Mouse (Mus musculus) adrenal gland, postnatal 25 days (tissue): Measurements from ENCODE around the gene Pigh. TPM values are rescaled to one million over a fixed set of nuclear protein-coding genes. Genes with fewer than 3 reads are reported as not detected.

Experiments used
- DNase-seq: peaks from one replicate; pipeline ENCODE4 v3.0.0; 2021; ENCODE audit warnings: mixed read lengths
- total RNA-seq: library from RNA; stranded (reverse); gene quantifications from 2 replicates; pipeline ENCODE4 v1.2.3, GENCODE M21; 2021

Pigh gene
- total RNA-seq, 1 experiment from 2014 or later = 10.6 TPM

DNA sequence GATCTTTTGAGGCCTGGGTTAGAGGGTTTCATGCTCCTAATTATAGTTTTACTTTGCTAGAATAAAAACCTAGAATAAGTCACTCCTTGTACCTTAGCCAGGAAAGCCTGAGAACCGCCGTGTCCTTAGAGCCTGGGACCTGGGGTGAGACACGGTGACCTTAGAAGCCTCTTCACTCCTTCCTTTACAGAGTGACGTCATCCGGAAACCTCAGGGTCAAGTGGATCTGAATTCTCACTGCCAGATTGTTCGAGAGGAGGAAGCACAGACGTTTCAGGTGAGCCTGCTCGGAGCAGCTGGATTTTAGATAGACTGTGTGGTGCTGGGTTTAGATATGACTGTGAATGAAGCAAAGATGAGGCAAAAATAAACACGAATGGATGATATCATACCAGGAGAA lies 23.0 kb downstream of the Pigh start:
- DNase-seq = no peak

DNA sequence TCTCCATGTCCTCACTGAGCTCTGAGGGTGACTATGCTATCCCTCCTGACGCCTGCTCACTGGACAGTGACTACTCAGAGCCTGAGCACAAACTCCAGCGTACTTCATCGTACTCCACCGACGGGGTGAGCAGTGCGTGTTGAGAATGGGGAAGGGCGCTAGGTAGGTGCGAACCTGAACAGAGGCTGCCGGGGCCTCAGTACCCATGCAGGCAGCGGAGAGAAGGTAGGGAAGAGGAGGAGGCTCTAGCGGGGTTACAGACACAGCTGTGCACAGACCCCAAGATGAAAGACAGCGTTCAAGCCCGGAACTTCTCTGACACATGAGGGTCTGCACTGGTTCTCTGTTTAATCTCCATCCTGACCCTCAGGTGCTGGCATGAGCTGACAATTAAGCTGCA lies 25.0 kb downstream of the Pigh start:
- DNase-seq = no peak

GRCm38 (mm10) chr12:79060766-79061652 lies 28.4 kb downstream of the Pigh start:
- DNase-seq = no peak

DNA sequence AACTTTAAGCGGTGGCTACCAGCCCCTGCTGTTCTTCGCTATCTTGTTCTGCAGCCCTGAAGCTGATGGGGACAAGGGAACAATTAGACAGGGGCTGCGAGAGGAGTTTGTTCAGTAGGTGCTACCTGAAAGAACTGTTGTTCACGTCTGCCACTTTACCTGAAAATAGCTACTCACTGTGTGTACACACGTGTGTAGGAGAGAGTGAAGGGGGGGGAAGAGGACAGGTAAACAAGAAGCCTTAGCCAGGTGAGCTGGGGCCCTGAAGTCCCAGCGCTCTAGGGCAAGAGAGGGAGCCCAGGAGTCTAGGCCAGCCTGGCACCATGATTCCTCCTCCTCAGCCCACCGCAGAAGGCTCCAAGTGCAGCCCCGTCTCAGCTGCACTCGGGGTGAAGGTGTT lies 29.3 kb downstream of the Pigh start:
- DNase-seq = no peak

- no peak for DNase-seq
These were observed 29.9 kb downstream of the Pigh start for GRCm38 (mm10) chr12:79059573-79059972.

DNA sequence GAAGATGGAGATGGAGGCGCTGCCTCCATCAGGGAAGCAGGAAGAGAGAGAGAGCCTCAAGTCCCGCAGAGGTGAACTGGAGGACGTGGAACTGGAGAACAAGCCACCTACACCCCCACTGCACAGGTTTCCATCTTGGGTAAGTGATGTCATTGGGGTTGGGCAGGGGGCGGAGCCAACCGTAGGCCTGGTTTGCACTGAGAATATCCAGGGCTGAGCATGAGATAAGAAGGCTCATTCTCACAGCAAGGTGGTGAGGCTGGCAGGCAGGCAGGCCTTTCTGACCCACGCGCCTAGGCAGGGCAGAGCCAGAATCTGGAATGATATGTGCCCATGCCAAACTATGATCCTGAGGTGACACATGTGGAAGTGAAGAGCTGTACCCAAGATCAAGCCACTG lies 34.2 kb downstream of the Pigh start:
- no peak for DNase-seq

DNA sequence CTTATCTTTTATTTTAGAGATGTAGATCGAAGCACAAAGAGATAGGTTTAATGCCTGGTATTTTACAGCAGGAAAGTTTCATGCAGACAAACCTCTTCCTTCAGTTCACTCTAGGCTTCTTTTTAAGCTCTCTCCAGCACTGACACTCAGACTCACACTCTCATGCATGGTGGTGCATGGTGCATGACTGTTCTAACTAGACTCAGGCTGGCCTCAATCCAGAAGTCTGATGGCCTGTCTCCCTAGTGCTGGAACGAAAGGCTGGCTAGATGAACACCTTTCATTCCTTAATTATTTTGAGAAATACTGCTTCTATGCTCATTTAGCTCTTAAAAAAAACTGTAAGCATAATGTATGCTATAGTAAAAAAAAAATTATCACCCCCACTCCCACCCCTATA lies 37.4 kb downstream of the Pigh start:
- no peak for DNase-seq

DNA sequence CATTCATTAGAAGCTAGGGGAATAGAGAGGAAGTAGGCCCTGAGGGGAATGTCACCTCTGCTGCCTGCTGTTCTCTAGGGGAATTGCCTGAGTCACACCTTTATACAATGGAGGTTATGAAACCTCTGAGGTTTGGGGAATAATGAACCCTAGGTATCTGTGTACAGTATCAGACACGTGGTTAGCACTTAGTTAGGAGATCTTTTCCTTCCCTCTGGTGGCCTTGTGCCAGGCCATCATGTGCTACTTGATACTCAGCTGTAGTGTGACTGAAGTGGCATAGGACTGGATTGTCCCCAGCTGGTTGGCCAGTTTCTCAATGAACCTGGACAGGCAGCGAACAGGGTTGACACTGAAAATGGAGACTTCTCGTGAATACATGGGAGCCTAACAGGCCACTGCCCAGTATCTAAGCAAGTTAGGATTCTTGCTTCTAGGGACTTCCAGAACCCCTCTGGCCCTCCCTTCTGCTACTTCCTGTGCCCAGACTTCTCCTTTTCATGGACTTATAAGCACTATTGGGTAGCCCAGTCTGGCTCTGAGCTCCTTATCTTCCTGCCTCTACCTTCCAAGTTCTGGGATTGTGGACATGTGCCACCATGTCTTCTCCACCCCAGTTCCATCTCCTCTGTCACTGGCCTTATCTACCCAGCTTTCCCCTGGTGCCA lies 38.8 kb downstream of the Pigh start:
- DNase-seq = no peak

GRCm38 (mm10) chr12:79049807-79050206 lies 39.6 kb downstream of the Pigh start:
- DNase-seq = no peak

DNA sequence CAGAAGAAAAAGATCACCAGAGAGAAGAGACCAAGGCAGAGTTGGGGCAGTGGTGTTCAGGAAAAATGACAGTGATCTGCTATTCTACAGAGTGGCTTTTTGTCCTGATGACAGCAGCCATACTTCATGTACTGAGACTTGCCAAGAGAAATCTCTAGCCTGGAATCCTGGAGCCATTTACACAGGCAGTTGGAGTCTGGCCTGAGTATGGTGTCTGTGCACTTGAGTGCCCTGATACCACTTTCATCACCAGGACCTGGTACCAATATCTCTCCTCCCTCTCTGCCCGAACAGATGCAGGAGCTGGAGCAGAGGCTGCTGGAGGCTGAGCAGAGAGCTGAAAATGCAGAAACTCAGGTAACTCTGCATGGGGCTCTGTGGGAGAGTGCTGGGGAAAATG lies 40.6 kb downstream of the Pigh start:
- no peak for DNase-seq

DNA sequence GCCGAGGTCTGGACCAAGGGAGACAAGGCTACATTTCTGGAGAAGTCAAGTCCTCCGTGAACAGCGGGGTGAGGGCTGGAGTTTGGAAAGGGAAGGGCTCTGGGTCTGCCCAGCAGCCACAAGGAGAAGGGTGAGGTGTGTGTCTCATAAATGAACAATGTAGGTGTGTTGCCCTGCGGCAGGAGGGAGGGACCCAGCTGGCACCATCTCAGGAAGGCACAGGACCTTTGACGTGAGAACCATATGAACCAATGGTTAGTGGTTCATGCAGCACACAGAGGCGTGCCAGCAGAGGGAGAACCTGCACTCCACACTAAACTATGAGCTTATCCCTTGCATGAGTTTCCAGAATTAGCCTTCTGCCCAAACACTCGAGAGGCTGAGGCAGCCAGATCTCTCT lies 42.2 kb downstream of the Pigh start:
- no peak for DNase-seq

DNA sequence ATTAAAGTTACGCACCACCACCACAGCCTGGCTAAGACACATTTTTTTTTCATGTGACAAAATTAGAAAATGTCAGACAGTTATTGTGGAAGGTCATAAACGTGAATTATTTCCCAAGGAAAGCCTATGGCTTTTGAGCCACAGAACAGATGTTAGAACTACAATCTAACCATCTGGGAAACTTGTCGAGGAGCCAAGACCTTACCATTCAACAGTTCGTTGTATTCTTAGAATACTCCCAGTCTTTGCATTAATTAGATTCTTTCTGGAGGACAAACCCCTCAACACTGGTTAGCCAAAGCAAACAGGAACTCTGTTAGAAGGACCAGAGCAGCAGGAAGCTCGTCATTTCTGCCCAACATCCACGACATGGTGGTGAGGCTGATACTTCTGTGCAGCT lies 43.3 kb downstream of the Pigh start:
- no peak for DNase-seq

GRCm38 (mm10) chr12:79044668-79045067 lies 44.8 kb downstream of the Pigh start:
- no peak for DNase-seq

DNA sequence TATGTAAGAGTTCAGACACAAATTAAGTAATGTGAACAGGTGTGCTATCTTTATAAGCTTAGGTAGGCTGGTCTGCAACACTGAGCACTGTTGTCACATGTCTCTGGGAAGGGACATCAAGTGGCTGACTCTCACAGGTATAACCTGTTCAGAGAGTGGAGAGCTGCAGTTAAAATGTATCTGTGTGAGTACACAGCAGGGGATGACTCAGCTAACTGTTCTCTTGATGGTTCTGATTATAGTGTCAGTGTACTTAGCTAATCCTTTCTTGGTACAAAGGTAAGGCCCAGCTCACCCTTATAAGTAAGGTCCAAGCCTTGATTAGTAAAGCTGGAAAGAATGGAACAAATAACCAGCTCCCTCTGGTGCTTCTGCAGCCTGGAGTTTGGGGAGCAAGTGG lies 48.0 kb downstream of the Pigh start:
- DNase-seq = no peak

DNA sequence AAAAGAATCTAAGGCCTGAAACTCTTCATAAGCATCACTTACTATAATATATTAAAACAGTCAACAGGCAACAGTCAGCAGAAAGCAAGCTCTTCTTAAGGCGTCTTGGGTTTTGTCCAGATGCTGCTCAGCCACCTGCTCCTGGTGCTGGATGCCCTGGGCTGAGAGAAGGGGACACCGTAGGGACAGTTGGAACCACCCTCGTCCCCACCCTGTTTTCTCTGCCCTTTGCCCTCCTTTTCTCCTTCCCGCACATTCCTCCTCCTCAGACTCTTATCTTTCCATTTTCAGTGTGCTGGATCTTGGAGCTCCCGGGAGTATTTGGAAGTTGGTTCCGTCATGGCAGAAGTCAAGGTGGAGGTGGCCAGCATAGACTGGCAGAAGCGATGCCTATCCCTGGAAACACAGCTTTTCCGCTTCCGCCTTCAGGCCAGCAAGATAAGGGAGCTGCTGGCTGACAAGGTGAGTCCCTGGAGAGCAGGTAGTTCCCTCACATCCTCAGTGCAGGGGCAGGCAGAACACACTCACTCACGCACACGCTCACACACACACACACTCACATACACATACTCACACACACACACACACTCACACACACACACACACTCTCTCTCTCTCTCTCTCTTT lies 49.1 kb downstream of the Pigh start:
- DNase-seq = no peak

- no peak for DNase-seq
These were observed 49.7 kb downstream of the Pigh start for GRCm38 (mm10) chr12:79039708-79040107.

DNA sequence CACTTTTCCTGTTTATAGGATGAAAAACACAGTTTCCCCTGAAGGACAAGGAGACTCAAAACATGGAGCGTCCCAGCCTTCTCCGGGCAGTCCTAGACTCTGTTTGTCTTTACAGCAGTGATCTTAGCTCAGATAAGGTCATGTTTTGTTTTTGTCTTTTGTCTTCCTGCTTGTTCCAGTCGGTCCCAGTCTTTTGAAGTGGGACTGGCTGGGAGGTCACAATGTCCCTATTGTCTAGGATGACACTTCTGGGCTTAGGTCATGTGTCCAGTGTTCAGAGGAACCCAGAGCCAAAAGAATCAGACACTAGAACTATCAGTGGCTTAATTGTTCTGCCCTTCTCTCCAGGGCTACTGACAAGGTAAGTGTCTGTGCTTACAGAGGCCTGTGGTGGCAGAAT lies 54.1 kb downstream of the Pigh start:
- no peak for DNase-seq

- no peak for DNase-seq
These were observed 55.1 kb downstream of the Pigh start for GRCm38 (mm10) chr12:79034331-79034730.

Other genes with a start within 250 kb of the Pigh start
- gene Atp6v1d, start 228.0 kb downstream of the Pigh start, total RNA-seq = 71.8 and 76.4 TPM in 2 replicates
- gene Eif2s1, start 227.8 kb downstream of the Pigh start, total RNA-seq = 88.3 and 95.0 TPM in 2 replicates
- gene Plek2, start 182.7 kb downstream of the Pigh start, total RNA-seq = not detected in 2 replicates
- gene Tmem229b, start 82.0 kb downstream of the Pigh start, total RNA-seq = 5.2 and 9.0 TPM in 2 replicates
- gene Plekhh1, start 60.5 kb downstream of the Pigh start, total RNA-seq = 1.8 and 2.1 TPM in 2 replicates
- gene Arg2, start 41.1 kb upstream of the Pigh start, total RNA-seq = 0.21 TPM in 1 of 2 replicates, not detected in the other
- gene Vti1b, start 83.0 kb upstream of the Pigh start, total RNA-seq = 97.2 and 122 TPM in 2 replicates
- 28.7 and 30.6 TPM in 2 replicates for gene Rdh11, start 102.6 kb upstream of the Pigh start, total RNA-seq
- gene Rdh12, start 119.3 kb upstream of the Pigh start, total RNA-seq = 0.57 and 0.82 TPM in 2 replicates
- 25.3 and 30.1 TPM in 2 replicates for gene Zfyve26, start 206.7 kb upstream of the Pigh start, total RNA-seq
- 1.3 and 1.6 TPM in 2 replicates for gene Rad51b, start 207.6 kb upstream of the Pigh start, total RNA-seq